Mouse (Mus musculus): ENCODE measurements around the gene Cyp2d11. TPM values are rescaled to one million over a fixed set of nuclear protein-coding genes. Genes with fewer than 3 reads are reported as not detected.
"Not testable (repeated sequence)": the region's sequence is repeated elsewhere in the genome, so short reads cannot be mapped to it uniquely, and the experiment has no call there.

The Cyp2d11 gene
- polyA plus RNA-seq, 1 experiment from 2014 or later = not detected

DNA sequence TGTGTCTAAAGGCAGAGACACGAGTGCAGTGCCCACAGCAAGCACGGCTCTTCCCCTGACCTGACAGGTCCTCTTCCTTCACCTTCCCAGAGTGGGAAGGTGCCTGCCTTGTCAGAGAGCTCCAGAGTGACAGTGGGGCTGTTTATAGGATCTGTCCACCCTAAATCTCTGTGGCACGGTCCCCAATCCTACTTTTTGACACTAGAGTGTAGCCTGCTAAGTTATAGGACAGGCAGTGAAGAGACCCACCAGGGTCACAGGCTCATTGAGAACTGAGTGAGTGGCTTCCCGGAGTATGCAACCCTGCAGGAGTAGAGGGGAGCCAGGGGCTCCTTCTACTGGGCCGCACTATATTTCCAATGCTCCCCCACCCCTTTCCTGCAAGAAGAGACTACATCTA is 16.1 kb downstream of the Cyp2d11 start:
- no peak overlapping the region for H3K4me2 ChIP-seq (ENCODE audit: low read length)
- 84% methylated on average over 5 of the region's 5 CpGs for WGBS
- no peaks in the 10 kb centered on the region for H3K27me3 ChIP-seq (ENCODE audit: control insufficient read depth, insufficient read depth, low read depth, low read length)
- H3K27ac ChIP-seq (ENCODE audit: low read length) = no peak overlapping the region
- no peak overlapping the region for H3K4me3 ChIP-seq (ENCODE audit: low read depth, low read length)
- H3K36me3 ChIP-seq (ENCODE audit: control insufficient read depth, insufficient read depth, low read length) = no peaks in the 10 kb centered on the region
- H3K4me1 ChIP-seq (ENCODE audit: control insufficient read depth, insufficient read depth, low read length) = peaks cover 3% of the 10 kb centered on the region; the same call in 1 of the 2 replicates
- H3K9ac ChIP-seq (ENCODE audit: low read depth, low read length) = no peak overlapping the region
- H3K9me3 ChIP-seq (replicated peaks; ENCODE audit: control insufficient read depth, low read length, poor library complexity, severe bottlenecking) = no peaks in the 10 kb centered on the region
- no peak for ATAC-seq

DNA sequence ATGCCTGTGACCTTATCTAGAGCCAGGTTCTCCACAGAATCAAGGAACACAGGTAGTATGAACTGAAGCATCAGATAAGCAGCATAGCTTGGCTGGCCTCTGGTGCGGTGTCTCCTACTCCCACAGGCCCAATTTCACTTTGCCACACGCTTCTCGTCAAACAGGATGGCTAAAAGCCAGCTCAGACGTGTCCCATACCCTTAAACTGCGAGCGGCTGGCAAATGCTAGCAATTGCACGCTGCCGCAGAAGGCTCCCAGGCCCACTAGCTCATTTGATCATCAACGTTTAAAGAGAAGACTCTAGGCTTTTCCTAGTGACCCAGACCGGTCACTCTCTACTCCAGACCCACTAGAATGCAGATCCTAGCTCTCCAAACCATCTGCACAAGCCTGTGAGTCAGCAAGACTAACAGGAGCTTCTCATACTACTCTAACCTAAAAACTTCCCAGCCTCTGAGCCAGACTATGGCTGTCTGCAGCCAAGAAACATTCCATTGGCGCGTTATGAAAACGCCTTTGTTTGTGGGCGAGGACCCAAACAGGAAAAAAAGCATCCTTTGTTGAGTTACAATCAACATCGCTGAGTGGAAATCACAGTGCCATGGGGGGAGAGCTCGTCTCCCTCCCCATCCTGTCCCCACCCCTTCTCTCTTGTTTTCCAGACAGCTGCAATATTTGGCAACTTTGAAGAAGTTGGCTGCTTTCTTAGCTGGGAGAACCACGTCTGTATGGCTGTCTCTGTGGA is 17.3 kb downstream of the Cyp2d11 start:
- 66% methylated on average over 17 of the region's 17 CpGs for WGBS
- Histone ChIP-seq H3K27ac (ENCODE audit: low read length) (no peak overlapping the region), H3K4me2 (ENCODE audit: low read length) (no peak overlapping the region), H3K36me3 (ENCODE audit: control insufficient read depth, insufficient read depth, low read length) (no peaks in the 10 kb centered on the region), H3K4me1 (ENCODE audit: control insufficient read depth, insufficient read depth, low read length) (peaks cover 3% of the 10 kb centered on the region; the same call in 1 of the 2 replicates), H3K4me3 (ENCODE audit: low read depth, low read length) (no peak overlapping the region), H3K9me3 (replicated peaks; ENCODE audit: control insufficient read depth, low read length, poor library complexity, severe bottlenecking) (no peaks in the 10 kb centered on the region), H3K27me3 (ENCODE audit: control insufficient read depth, insufficient read depth, low read depth, low read length) (no peaks in the 10 kb centered on the region), H3K9ac (ENCODE audit: low read depth, low read length) (no peak overlapping the region)
- ATAC-seq = no peak

DNA sequence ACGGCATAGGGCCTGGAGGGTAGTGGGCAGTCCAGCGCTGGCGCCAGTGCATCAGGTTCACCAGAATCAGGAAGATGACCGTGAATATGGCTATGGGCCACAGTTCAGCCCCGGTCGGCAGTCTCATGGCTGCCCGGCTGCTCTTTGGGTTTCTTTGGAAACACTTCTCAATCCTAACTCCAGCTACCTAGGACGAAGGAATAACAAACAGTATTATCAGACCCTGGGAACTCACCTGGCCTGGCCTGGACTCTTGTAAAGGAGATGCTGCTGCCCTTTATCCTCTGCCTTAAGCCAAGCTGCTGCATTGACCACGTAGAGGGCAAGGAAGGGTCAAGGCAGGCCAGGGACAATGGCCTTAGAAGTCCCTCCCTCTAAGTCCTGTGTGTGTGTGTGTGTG is 18.0 kb downstream of the Cyp2d11 start:
- Histone ChIP-seq H3K36me3 (ENCODE audit: control insufficient read depth, insufficient read depth, low read length) (no peaks in the 10 kb centered on the region), H3K4me2 (ENCODE audit: low read length) (no peak overlapping the region), H3K9ac (ENCODE audit: low read depth, low read length) (no peak overlapping the region), H3K4me1 (ENCODE audit: control insufficient read depth, insufficient read depth, low read length) (no peaks in the 10 kb centered on the region; the same call in 1 of the 2 replicates), H3K27ac (ENCODE audit: low read length) (no peak overlapping the region), H3K27me3 (ENCODE audit: control insufficient read depth, insufficient read depth, low read depth, low read length) (no peaks in the 10 kb centered on the region), H3K4me3 (ENCODE audit: low read depth, low read length) (no peak overlapping the region), H3K9me3 (replicated peaks; ENCODE audit: control insufficient read depth, low read length, poor library complexity, severe bottlenecking) (no peaks in the 10 kb centered on the region)
- ATAC-seq = no peak
- 87% methylated on average over 9 of the region's 9 CpGs for WGBS

DNA sequence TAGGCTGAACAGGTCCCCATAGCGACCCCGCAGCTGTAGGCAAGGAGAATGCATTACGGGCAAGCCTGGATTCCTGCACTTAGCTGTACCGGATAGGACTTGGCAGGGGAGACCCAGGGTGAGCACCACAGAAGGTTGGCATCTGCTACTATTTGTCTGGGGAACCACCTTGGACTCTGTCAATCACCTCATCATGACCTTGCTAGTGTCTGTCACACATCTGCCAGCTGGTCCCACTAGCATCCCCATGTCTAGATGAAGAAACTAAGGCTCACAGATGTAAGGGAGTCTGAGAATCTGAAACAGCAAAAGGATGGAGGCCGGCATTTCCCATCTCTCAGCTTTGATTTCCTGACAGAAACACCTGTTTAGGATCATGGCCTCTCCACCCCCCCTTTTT is 19.4 kb downstream of the Cyp2d11 start:
- no peaks in the 10 kb centered on the region for H3K4me1 ChIP-seq (ENCODE audit: control insufficient read depth, insufficient read depth, low read length)
- H3K9ac ChIP-seq (ENCODE audit: low read depth, low read length) = no peak overlapping the region
- H3K27me3 ChIP-seq (ENCODE audit: control insufficient read depth, insufficient read depth, low read depth, low read length) = no peaks in the 10 kb centered on the region
- WGBS = 76% methylated on average over 5 of the region's 5 CpGs
- no peak overlapping the region for H3K27ac ChIP-seq (ENCODE audit: low read length)
- no peak for ATAC-seq
- H3K9me3 ChIP-seq (replicated peaks; ENCODE audit: control insufficient read depth, low read length, poor library complexity, severe bottlenecking) = no peaks in the 10 kb centered on the region
- no peak overlapping the region for H3K4me3 ChIP-seq (ENCODE audit: low read depth, low read length)
- no peaks in the 10 kb centered on the region for H3K36me3 ChIP-seq (ENCODE audit: control insufficient read depth, insufficient read depth, low read length)
- no peak overlapping the region for H3K4me2 ChIP-seq (ENCODE audit: low read length)

DNA sequence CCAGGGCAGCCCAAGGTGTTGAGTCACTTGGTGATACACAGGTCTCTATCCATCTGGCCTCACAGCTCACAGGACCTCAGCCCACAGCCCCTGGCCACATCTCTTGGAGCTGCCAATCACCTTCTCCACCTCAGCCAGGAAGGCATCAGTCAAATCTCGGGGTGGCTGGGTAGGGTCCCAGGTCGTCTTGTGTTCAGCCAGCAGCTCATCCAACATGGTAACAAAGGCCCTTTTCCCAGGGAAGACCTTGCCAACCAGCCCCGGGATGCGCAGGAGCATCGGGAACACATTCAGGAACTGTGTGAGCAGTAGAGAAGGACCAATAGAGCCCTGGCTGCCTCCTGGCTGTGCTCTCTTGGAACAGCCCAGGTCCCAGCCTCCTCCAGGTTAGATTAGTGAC is 20.8 kb downstream of the Cyp2d11 start:
- no peaks in the 10 kb centered on the region for H3K9me3 ChIP-seq (replicated peaks; ENCODE audit: control insufficient read depth, low read length, poor library complexity, severe bottlenecking)
- no peaks in the 10 kb centered on the region for H3K36me3 ChIP-seq (ENCODE audit: control insufficient read depth, insufficient read depth, low read length)
- no peaks in the 10 kb centered on the region for H3K27me3 ChIP-seq (ENCODE audit: control insufficient read depth, insufficient read depth, low read depth, low read length)
- no peak overlapping the region for H3K4me2 ChIP-seq (ENCODE audit: low read length)
- ATAC-seq = no peak
- WGBS = 92% methylated on average over 5 of the region's 5 CpGs
- H3K4me3 ChIP-seq (ENCODE audit: low read depth, low read length) = no peak overlapping the region
- H3K9ac ChIP-seq (ENCODE audit: low read depth, low read length) = no peak overlapping the region
- H3K4me1 ChIP-seq (ENCODE audit: control insufficient read depth, insufficient read depth, low read length) = no peaks in the 10 kb centered on the region
- no peak overlapping the region for H3K27ac ChIP-seq (ENCODE audit: low read length)

DNA sequence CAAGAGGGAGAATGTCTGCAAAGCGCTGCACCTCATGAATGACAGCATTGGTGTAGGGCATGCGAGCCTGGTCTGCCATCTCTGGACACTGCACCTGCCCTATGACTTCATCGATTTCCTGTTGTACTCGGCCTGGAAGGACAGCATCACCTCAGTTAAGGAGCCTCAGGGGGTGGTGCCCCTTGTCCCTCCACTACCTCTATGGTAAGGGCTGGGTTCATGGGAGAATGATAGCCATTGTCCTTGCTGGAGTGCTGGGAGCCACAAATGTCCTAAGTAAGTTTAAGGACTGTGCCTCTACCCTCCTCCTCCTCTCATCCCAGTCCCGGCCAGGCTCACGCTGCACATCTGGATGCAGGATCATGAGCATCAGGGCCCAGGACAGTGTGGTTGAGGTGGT is 21.4 kb downstream of the Cyp2d11 start:
- Histone ChIP-seq H3K4me1 (ENCODE audit: control insufficient read depth, insufficient read depth, low read length) (no peaks in the 10 kb centered on the region), H3K27me3 (ENCODE audit: control insufficient read depth, insufficient read depth, low read depth, low read length) (no peaks in the 10 kb centered on the region), H3K9me3 (replicated peaks; ENCODE audit: control insufficient read depth, low read length, poor library complexity, severe bottlenecking) (no peaks in the 10 kb centered on the region), H3K36me3 (ENCODE audit: control insufficient read depth, insufficient read depth, low read length) (no peaks in the 10 kb centered on the region), H3K9ac (ENCODE audit: low read depth, low read length) (no peak overlapping the region), H3K4me2 (ENCODE audit: low read length) (no peak overlapping the region), H3K4me3 (ENCODE audit: low read depth, low read length) (no peak overlapping the region), H3K27ac (ENCODE audit: low read length) (no peak overlapping the region)
- 91% methylated on average over 6 of the region's 6 CpGs for WGBS
- ATAC-seq = no peak

DNA sequence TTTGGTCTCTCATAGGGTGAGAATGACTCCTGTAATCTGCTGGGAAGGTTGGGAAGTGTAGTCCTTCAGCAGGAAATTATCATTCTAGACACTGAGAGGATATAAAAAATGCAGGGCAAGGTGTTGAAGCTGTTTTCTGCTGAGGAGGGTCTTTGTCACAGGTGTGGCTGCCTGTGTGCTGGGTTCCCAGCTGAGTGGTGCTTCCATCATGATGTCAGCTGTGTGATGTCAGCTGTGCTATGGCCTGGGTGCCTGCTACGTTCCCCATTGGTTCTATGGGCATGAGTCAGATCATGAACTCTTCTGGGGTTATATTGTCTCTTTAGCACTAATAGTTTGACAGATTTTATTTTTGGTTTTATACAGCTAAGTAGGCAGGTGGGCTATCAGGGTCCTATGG is 25.0 kb downstream of the Cyp2d11 start:
- H3K36me3 ChIP-seq (ENCODE audit: control insufficient read depth, insufficient read depth, low read length) = no peaks in the 10 kb centered on the region
- no peaks in the 10 kb centered on the region for H3K27me3 ChIP-seq (ENCODE audit: control insufficient read depth, insufficient read depth, low read depth, low read length)
- H3K9ac ChIP-seq (ENCODE audit: low read depth, low read length) = no peak overlapping the region
- H3K4me3 ChIP-seq (ENCODE audit: low read depth, low read length) = no peak overlapping the region
- H3K27ac ChIP-seq (ENCODE audit: low read length) = no peak overlapping the region
- H3K9me3 ChIP-seq (replicated peaks; ENCODE audit: control insufficient read depth, low read length, poor library complexity, severe bottlenecking) = no peaks in the 10 kb centered on the region
- H3K4me1 ChIP-seq (ENCODE audit: control insufficient read depth, insufficient read depth, low read length) = no peaks in the 10 kb centered on the region
- WGBS = 81% methylated on average over 1 of the region's 1 CpGs
- no peak overlapping the region for H3K4me2 ChIP-seq (ENCODE audit: low read length)
- no peak for ATAC-seq

DNA sequence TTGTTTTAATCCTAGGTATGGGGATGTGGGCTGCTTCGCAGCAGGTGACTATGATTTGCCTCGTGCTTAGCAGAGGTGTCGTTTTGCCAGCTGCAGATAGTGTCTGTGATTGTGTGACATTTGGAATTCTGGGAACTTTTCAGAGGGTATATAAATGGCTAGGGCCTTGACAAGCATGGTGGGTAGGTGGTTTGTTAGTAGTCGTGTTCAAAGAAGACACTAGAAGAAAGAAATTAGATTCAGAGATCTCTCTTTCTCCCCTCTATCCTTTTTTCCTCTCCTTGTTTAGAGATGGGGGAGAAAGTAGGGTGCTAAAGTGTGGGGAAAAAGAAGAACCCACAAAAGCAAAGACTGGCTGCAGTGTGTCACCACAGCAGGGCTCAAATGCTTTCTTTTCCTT is 25.7 kb downstream of the Cyp2d11 start:
- Histone ChIP-seq H3K27me3 (ENCODE audit: control insufficient read depth, insufficient read depth, low read depth, low read length) (no peaks in the 10 kb centered on the region), H3K4me1 (ENCODE audit: control insufficient read depth, insufficient read depth, low read length) (no peaks in the 10 kb centered on the region), H3K27ac (ENCODE audit: low read length) (no peak overlapping the region), H3K9ac (ENCODE audit: low read depth, low read length) (no peak overlapping the region), H3K4me2 (ENCODE audit: low read length) (no peak overlapping the region), H3K9me3 (replicated peaks; ENCODE audit: control insufficient read depth, low read length, poor library complexity, severe bottlenecking) (no peaks in the 10 kb centered on the region), H3K36me3 (ENCODE audit: control insufficient read depth, insufficient read depth, low read length) (no peaks in the 10 kb centered on the region), H3K4me3 (ENCODE audit: low read depth, low read length) (no peak overlapping the region)
- 95% methylated on average over 4 of the region's 4 CpGs for WGBS
- no peak for ATAC-seq

DNA sequence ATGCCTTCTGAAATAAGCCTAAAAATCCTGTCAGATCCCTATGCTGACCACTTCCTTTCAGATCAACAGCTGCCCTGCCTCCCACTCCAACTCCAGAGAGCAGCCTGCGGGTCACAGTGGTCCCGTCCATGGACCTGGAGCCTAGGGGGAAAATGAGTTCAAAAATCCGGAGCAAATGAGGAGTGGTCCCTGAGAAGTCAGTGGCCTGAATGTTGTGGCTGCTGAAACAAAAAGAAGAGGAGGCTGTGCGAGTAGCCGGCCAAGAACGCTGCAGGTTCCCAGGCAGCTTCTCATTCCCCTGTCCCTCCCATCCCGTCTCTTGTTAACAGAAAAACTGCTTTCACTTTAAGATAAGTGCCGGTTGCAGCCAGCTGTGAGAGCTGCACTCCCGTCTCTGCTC is 29.3 kb downstream of the Cyp2d11 start:
- not testable (repeated sequence) for ATAC-seq; H3K27me3 ChIP-seq (ENCODE audit: control insufficient read depth, insufficient read depth, low read depth, low read length); H3K4me2 ChIP-seq (ENCODE audit: low read length); H3K9ac ChIP-seq (ENCODE audit: low read depth, low read length); H3K4me1 ChIP-seq (ENCODE audit: control insufficient read depth, insufficient read depth, low read length); H3K9me3 ChIP-seq (replicated peaks; ENCODE audit: control insufficient read depth, low read length, poor library complexity, severe bottlenecking); H3K4me3 ChIP-seq (ENCODE audit: low read depth, low read length); H3K27ac ChIP-seq (ENCODE audit: low read length); H3K36me3 ChIP-seq (ENCODE audit: control insufficient read depth, insufficient read depth, low read length)
- WGBS = 12% methylated on average over 6 of the region's 9 CpGs
